Mouse (Mus musculus): ENCODE measurements around the gene Zzef1.

DNA sequence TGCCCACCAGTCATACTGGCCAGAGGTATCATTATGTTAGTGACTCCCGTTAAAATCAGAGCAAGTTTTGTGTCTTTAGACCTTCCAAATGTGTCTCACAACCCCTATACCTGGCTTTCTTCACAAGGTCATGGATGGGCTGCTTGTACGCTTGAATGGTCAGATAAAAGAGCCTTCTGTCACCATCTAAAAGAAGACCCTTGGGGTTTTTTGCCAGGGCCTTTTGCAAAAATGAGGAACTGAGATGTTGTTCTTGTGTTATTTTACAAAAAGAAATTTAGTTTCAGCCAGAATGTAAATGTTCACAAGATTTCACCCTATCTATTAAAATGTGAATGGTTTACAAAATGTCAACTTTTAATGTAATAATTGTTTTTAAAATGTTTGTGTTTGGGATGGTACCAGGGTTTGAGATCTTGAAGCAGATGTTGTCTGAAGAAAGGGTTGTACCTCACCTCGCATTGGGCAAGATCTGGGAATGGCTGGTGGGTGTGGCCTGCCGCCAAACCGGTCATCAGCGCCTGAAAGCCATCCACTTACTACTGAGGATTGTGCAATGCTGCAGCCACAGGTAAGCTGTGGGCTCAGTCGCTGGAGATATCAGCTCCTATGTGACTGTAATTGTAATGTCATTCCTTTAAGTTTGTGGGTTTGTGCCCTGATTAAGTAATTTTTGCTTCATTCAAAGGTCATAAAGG, 121.4 kb downstream of the Zzef1 start:
- TF ChIP-seq CTCF (IDR thresholded peaks at IDR 0.05; ENCODE audit: control insufficient read depth, insufficient read depth, insufficient read length) (no peak), USF1 (IDR thresholded peaks at IDR 0.05; ENCODE audit: low read depth) (no peak), MYOD1 (IDR thresholded peaks at IDR 0.05; ENCODE audit: control insufficient read depth, insufficient read length, low read depth) (no peak)

All from C2C12 (cell line).